Mouse (Mus musculus): ENCODE results near the gene P2rx6. TPM values are rescaled to one million over a fixed set of nuclear protein-coding genes. Genes with fewer than 3 reads are reported as not detected.
"Not testable (repeated sequence)": the region's sequence is repeated elsewhere in the genome, so short reads cannot be mapped to it uniquely, and the experiment has no call there.

The P2rx6 gene
- polyA plus RNA-seq, 1 experiment: 7.6 TPM

DNA sequence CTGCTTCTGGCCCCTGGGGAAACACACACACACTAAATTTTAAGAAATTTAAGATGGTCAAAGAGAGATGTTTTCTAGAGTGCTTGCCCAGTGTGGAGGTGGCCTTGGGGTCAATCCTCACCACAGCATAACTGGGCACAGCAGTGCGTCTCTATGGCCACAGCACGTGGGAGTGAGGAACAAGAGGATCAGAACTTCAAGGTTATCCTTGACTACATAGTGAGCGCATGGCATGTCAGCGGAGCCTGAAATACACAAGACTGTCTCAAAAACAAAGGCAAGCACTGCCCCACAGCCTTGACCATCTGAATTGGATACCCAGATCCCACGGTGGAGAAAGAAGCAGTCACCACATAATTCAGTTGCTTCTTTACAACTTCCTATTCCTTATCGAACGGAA is 22.9 kb downstream of the P2rx6 start:
- Histone ChIP-seq H3K4me3 (ENCODE audit: insufficient read depth, low read depth, low read length) (no peak overlapping the region), H3K4me1 (ENCODE audit: control insufficient read depth, insufficient read depth, insufficient read length, low read length) (no peaks in the 10 kb centered on the region), H3K27ac (replicated peaks; ENCODE audit: low read depth, low read length) (no peak overlapping the region)

- H3K4me3 ChIP-seq (ENCODE audit: insufficient read depth, low read depth, low read length): no peak overlapping the region
- H3K27ac ChIP-seq (replicated peaks; ENCODE audit: low read depth, low read length): no peak overlapping the region
- H3K4me1 ChIP-seq (ENCODE audit: control insufficient read depth, insufficient read depth, insufficient read length, low read length): no peaks in the 10 kb centered on the region
These were observed 29.0 kb downstream of the P2rx6 start for GRCm38 (mm10) chr16:17590731-17591130.

DNA sequence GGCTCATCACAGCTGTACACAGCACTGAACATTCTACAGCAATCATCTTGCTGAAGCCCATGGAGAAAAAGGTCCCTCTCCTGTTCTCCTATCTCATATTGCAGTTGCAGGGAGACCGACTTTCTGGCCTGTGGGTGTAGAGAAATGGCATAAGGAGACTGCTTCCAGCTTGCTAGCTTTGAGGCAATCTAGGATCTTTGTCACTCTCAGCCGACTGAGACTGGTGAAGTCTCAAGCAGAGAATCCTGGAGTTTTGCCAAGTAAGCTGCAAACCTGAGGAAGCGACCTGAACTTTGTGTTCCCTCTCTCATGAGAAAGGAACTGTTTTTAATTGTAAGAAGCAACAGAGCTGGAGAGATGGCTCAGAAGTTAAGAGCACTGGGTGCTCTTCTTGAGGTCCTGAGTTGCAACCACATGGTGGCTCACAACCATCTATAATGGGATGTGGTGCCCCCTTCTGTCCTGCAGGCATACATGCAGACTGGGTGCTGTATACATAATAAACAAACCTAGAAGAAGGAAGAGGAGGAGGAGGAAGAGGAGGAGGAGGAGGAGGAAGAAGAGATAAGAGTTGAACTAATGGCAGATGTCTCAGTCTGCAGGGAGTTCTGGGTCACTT is 39.4 kb downstream of the P2rx6 start:
- Histone ChIP-seq H3K4me1 (ENCODE audit: control insufficient read depth, insufficient read depth, insufficient read length, low read length) (no peaks in the 10 kb centered on the region), H3K4me3 (ENCODE audit: insufficient read depth, low read depth, low read length) (no peak overlapping the region), H3K27ac (replicated peaks; ENCODE audit: low read depth, low read length) (no peak overlapping the region)

DNA sequence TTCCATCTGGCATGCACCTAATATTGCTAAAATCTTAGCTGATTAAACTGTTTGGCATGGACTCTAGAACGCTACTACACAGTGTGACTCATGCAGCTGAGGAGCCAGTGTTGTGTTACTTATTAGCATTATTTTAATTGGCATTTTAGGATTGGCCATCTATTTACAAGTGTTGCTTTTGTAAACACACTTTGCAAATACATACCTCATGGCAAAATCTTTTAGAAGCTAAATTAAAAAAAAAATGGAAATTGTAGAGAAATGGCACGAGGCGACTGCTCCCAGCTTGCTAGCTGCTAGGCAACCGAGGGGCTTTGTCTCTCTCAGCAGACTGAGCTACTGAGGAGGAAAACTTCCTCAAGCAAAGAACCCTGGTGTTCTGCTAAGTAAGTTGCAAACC is 43.3 kb downstream of the P2rx6 start:
- Histone ChIP-seq H3K4me3 (ENCODE audit: insufficient read depth, low read depth, low read length) (no peak overlapping the region), H3K4me1 (ENCODE audit: control insufficient read depth, insufficient read depth, insufficient read length, low read length) (no peaks in the 10 kb centered on the region), H3K27ac (replicated peaks; ENCODE audit: low read depth, low read length) (no peak overlapping the region)

GRCm38 (mm10) chr16:17605684-17606083 is 44.0 kb downstream of the P2rx6 start:
- H3K4me3 ChIP-seq (ENCODE audit: insufficient read depth, low read depth, low read length): no peak overlapping the region
- H3K27ac ChIP-seq (replicated peaks; ENCODE audit: low read depth, low read length): no peak overlapping the region
- no peaks in the 10 kb centered on the region for H3K4me1 ChIP-seq (ENCODE audit: control insufficient read depth, insufficient read depth, insufficient read length, low read length)

DNA sequence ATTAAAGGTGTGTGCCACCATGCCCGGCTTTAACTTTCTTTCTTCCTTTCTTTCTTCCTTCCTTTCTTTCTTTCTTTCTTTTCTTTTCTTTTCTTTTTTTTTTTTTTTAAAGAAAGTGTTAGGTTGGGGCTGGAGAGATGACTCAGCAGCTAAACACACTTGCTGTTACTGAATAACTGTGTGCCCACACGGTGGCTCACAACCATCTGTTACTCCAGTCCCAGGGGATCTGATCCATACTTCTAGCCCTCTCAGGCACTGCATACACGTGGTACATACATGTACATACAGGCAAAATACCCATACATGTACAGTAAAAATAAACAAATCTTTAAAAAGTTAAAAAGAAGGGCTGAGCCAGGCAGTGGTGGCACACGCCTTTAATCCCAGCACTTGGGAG is 49.7 kb downstream of the P2rx6 start:
- H3K4me3 ChIP-seq (ENCODE audit: insufficient read depth, low read depth, low read length): no peak overlapping the region
- H3K4me1 ChIP-seq (ENCODE audit: control insufficient read depth, insufficient read depth, insufficient read length, low read length): no peaks in the 10 kb centered on the region
- no peak overlapping the region for H3K27ac ChIP-seq (replicated peaks; ENCODE audit: low read depth, low read length)

DNA sequence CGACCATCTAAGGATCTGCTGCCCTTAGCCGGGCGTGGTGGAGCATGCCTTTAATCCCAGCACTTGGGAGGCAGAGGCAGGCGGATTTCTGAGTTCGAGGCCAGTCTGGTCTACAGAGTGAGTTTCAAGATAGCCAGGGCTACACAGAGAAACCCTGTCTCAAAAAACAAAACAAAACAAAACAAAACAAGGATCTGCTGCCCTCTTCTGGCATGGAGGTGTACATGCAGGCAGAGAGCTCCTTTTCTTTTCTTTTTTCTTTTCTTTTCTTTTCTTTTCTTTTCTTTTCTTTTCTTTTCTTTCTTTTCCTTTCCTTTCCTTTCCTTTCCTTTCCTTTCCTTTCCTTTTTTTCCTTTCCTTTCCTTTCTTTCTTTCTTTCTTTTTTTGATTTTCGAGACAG is 53.1 kb downstream of the P2rx6 start:
- H3K4me1 ChIP-seq (ENCODE audit: control insufficient read depth, insufficient read depth, insufficient read length, low read length); H3K4me3 ChIP-seq (ENCODE audit: insufficient read depth, low read depth, low read length); H3K27ac ChIP-seq (replicated peaks; ENCODE audit: low read depth, low read length): not testable (repeated sequence)

DNA sequence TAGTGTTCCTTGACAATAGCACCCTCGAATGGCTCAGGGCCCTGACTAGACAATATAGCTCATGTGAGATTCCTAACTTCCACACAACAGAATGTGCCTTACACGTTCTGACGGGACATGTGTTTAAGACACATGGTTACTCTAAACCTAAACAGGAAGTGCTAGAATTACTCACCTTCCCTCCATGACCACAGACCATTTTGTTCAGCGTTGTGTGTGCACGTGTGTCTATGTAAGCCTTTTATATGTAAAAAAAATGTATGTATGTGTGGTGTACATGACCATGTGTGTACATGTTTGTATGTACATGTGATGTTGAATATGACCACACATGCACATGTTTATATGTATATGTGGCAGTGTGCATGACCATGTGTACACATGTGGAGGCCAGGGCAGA is 54.5 kb downstream of the P2rx6 start:
- Histone ChIP-seq H3K4me3 (ENCODE audit: insufficient read depth, low read depth, low read length) (no peak overlapping the region), H3K4me1 (ENCODE audit: control insufficient read depth, insufficient read depth, insufficient read length, low read length) (peaks cover 2% of the 10 kb centered on the region), H3K27ac (replicated peaks; ENCODE audit: low read depth, low read length) (no peak overlapping the region)

- Histone ChIP-seq H3K4me1 (ENCODE audit: control insufficient read depth, insufficient read depth, insufficient read length, low read length) (peaks cover 2% of the 10 kb centered on the region), H3K27ac (replicated peaks; ENCODE audit: low read depth, low read length) (no peak overlapping the region), H3K4me3 (ENCODE audit: insufficient read depth, low read depth, low read length) (no peak overlapping the region)
These were observed 56.4 kb downstream of the P2rx6 start for GRCm38 (mm10) chr16:17617922-17618565.

DNA sequence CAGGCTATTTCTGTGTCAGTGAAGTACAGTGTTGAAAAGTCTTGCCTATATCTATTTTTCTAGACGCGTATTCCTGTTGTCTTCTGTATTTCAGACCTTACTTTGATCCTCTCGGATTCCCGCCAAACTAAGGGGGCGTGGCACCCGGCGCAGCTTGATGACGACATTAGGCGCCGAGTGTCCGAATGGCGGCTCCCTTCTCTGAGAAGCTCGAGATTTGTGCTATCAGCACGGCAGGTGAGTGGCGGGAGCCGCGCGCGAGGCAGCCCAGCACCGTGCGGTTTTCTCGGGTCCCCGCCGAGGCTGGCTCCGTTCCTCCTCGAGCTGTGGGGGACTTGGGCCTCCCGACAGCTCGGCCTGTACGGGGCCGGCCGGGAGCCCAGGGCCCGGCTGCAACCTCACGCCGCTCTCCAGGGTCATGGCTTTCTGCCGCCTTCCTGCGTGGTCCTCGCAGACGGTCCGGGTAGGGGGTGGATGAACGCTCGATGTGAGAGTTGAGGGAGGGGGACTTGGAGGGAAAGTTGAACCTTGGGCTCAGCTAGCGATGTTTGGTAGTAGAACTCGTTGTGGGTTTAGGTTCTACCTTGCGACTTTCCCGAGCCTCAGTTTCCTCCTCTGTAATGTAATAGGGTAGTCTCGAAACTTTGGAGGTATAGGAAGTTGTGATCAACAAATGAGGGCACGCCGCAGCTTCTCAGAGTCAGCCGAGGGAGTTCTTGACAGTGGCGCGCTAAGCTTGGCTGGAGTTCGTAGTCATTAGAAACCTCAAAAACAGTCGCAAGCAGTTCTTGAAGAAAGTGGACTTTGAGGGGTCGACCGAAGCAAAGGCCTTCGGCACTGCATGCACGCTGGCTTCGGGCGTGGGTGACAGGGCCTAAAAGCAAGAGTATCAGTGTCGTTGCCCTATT is 57.8 kb downstream of the P2rx6 start, which contains the start of gene Smpd4:
Gene Smpd4, plus strand, starts transcription at position 157 of the 908 bp plus-strand sequence.
- H3K4me3 ChIP-seq (ENCODE audit: insufficient read depth, low read depth, low read length): peak within 1 kb of the TSS; percentile 97
- peaks cover 2% of the 10 kb centered on the region for H3K4me1 ChIP-seq (ENCODE audit: control insufficient read depth, insufficient read depth, insufficient read length, low read length)
- no peak within 1 kb of the TSS for H3K27ac ChIP-seq (replicated peaks; ENCODE audit: low read depth, low read length)

- H3K4me1 ChIP-seq (ENCODE audit: control insufficient read depth, insufficient read depth, insufficient read length, low read length): peaks cover 2% of the 10 kb centered on the region
- H3K4me3 ChIP-seq (ENCODE audit: insufficient read depth, low read depth, low read length): no peak overlapping the region
- no peak overlapping the region for H3K27ac ChIP-seq (replicated peaks; ENCODE audit: low read depth, low read length)
These were observed 60.3 kb downstream of the P2rx6 start for GRCm38 (mm10) chr16:17621936-17622335.

DNA sequence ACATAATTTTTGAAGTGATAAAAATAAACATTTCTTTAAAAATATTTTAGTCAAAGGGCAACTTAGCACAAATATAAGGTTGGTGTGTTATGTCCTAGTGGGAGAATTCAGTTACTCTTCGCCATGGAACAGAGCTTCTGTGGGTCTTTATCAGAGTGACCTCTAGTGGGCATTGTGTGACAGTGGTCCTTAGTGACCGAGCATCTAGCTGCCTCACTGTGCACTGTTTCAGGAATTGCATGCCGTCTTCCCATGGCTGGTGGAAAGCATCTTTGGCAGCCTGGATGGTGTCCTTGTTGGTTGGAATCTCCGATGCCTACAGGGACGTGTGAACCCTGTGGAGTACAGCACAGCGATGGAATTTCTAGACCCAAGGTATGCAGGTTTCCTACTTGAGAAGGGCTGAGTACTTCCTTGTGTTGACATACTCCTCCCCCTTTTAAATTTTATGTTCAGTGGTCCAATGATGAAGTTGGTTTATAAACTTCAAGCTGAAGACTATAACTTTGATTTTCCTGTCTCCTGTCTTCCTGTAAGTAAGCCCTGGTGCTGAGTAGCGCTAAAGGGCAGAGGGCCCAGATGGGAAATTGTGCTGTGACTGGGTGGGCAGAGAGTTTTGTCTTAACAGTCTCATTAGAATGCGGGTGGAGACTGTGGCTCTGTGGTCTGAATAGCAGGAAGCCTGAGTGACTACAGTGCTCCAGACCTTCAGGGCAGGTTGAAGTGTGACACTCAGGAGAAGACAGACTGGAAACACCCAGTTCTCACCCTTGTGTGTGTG is 64.0 kb downstream of the P2rx6 start:
- Histone ChIP-seq H3K27ac (replicated peaks; ENCODE audit: low read depth, low read length) (no peak overlapping the region), H3K4me1 (ENCODE audit: control insufficient read depth, insufficient read depth, insufficient read length, low read length) (no peaks in the 10 kb centered on the region), H3K4me3 (ENCODE audit: insufficient read depth, low read depth, low read length) (no peak overlapping the region)

DNA sequence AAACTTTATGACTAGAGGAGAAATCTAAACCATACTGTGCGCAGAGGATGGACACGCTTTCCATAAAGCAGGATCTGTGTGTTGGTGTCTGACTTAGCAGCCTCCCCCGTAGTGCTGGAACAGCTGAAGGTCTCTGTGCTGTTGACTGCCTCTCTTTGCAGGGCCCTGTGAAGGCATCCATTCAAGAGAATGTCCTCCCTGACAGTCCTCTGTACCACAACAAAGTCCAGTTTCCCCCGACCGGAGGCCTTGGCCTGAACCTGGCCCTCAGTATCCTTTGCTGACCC is 64.5 kb downstream of the P2rx6 start:
- no peak overlapping the region for H3K27ac ChIP-seq (replicated peaks; ENCODE audit: low read depth, low read length)
- H3K4me3 ChIP-seq (ENCODE audit: insufficient read depth, low read depth, low read length): no peak overlapping the region
- no peaks in the 10 kb centered on the region for H3K4me1 ChIP-seq (ENCODE audit: control insufficient read depth, insufficient read depth, insufficient read length, low read length)

All from brown adipose tissue, adult 24 weeks (tissue).